Mouse (Mus musculus) heart, embryonic 14.5 days (tissue): ENCODE measurements around the gene Nr6a1. TPM values are rescaled to one million over a fixed set of nuclear protein-coding genes. Genes with fewer than 3 reads are reported as not detected.
A peak's percentile ranks its signal among the peaks of the same experiment; 100 is the strongest.

Experiments used
- ATAC-seq: fragments of 200-750 bp; cut with Nextera tagmentation; 2 replicates; pipeline ENCODE4 v1.8.0; 2017; ENCODE audit warnings: low read depth, moderate TSS enrichment; ENCODE audit not compliant: insufficient number of reproducible peaks, insufficient read depth, low FRiP score
- H3K27ac ChIP-seq, 2 experiments: fragments of 200-500 bp in 1 of 2; fragments of 300-500 bp in 1 of 2; sonication (generic) in 1 of 2; replicated peaks in 1 of 2; 2 replicates each; pipeline ENCODE4 v1.5.1; 2012 to 2014; ENCODE audit warnings: low read depth in 2 of 2, low read length in 2 of 2, control low read depth in 1 of 2, mild to moderate bottlenecking in 1 of 2, mixed read lengths in 1 of 2; ENCODE audit not compliant: control insufficient read depth in 1 of 2, insufficient read depth in 1 of 2
- H3K27me3 ChIP-seq: fragments of 300-500 bp; sonication (generic); 2 replicates; pipeline ENCODE4 v1.6.1; 2014; ENCODE audit warnings: mild to moderate bottlenecking, low read length, control low read depth; ENCODE audit not compliant: control insufficient read depth, insufficient read depth
- H3K36me3 ChIP-seq: fragments of 300-500 bp; sonication (generic); 2 replicates; pipeline ENCODE4 v1.6.1; 2014; ENCODE audit warnings: mild to moderate bottlenecking, control low read depth, low read length, mixed read lengths; ENCODE audit not compliant: control insufficient read depth, insufficient read depth
- H3K4me1 ChIP-seq, 2 experiments: fragments of 200-500 bp in 1 of 2; fragments of 300-500 bp in 1 of 2; sonication (generic) in 1 of 2; 2 replicates each; pipeline ENCODE4 v1.6.1; 2012 to 2014; ENCODE audit warnings: low read length in 2 of 2, control low read depth in 1 of 2, mixed read lengths in 1 of 2; ENCODE audit not compliant: control insufficient read depth in 2 of 2, insufficient read depth in 2 of 2
- H3K4me2 ChIP-seq: fragments of 300-500 bp; sonication (generic); 2 replicates; pipeline ENCODE4 v1.6.1; 2014; ENCODE audit warnings: mild to moderate bottlenecking, low read length
- H3K4me3 ChIP-seq, 2 experiments: fragments of 200-500 bp in 1 of 2; fragments of 300-500 bp in 1 of 2; sonication (generic) in 1 of 2; 2 replicates each; pipeline ENCODE4 v1.5.1; 2012 to 2014; ENCODE audit warnings: low read length in 2 of 2, mild to moderate bottlenecking in 2 of 2, control low read depth in 1 of 2, low read depth in 1 of 2, moderate library complexity in 1 of 2; ENCODE audit not compliant: control insufficient read depth in 1 of 2, insufficient read depth in 1 of 2
- H3K9ac ChIP-seq: fragments of 300-500 bp; sonication (generic); 2 replicates; pipeline ENCODE4 v1.6.1; 2014; ENCODE audit warnings: mild to moderate bottlenecking, low read length
- H3K9me3 ChIP-seq: fragments of 300-500 bp; sonication (generic); 2 replicates; pipeline ENCODE4 v1.6.1; 2016; ENCODE audit warnings: low read length, control low read depth; ENCODE audit not compliant: control insufficient read depth
- WGBS: fragments of 180-500 bp; shearing (Covaris S2); extraction: QIAGEN DNeasy Blood & Tissue Kit; methylation state at CpG from one replicate; pipeline ENCODE4 v1.1.7; 2014; 5-methylcytosine and 5-hydroxymethylcytosine counted together
- polyA plus RNA-seq: library from polyadenylated mRNA; unstranded; fragments of >200 nt; fragmentation: Nextera tagmentation; extraction: Ambion mirVana; gene quantifications from 2 replicates; pipeline ENCODE4 v1.2.1, GENCODE M21; 2014

Nr6a1 gene
- polyA plus RNA-seq, 1 experiment from 2014 or later: 0.78 TPM

- Histone ChIP-seq H3K9ac (no peak overlapping the region), H3K4me1 (peaks cover 7 to 12% of the 10 kb centered on the region in 2 experiments), H3K27ac (no peak overlapping the region), H3K9me3 (no peaks in the 10 kb centered on the region), H3K4me3 (no peak overlapping the region), H3K27me3 (no peaks in the 10 kb centered on the region), H3K4me2 (no peak overlapping the region), H3K36me3 (no peaks in the 10 kb centered on the region)
- 51% methylated on average over 4 of the region's 4 CpGs for WGBS
- no peak for ATAC-seq
Measured at GRCm38 (mm10) chr2:38722076-38722475, 205.4 kb downstream of the Nr6a1 start.

- 79% methylated on average over 2 of the region's 2 CpGs for WGBS
- no peaks in the 10 kb centered on the region for H3K36me3 ChIP-seq
Measured at GRCm38 (mm10) chr2:38720661-38721060, 206.8 kb downstream of the Nr6a1 start.

GRCm38 (mm10) chr2:38719354-38719753, 208.1 kb downstream of the Nr6a1 start:
- H3K9ac ChIP-seq: no peak overlapping the region
- no peaks in the 10 kb centered on the region for H3K9me3 ChIP-seq
- no peaks in the 10 kb centered on the region for H3K36me3 ChIP-seq
- H3K4me3 ChIP-seq: no peak overlapping the region
- H3K27me3 ChIP-seq: peaks cover 9% of the 10 kb centered on the region
- peaks cover 7 to 11% of the 10 kb centered on the region in 2 experiments for H3K4me1 ChIP-seq
- H3K4me2 ChIP-seq: no peak overlapping the region
- 42% methylated on average over 6 of the region's 6 CpGs for WGBS
- H3K27ac ChIP-seq: no peak overlapping the region
- no peak for ATAC-seq

More at GRCm38 (mm10) chr2:38720661-38721060, 206.8 kb downstream of the Nr6a1 start:
- Histone ChIP-seq H3K9me3 (no peaks in the 10 kb centered on the region), H3K9ac (no peak overlapping the region), H3K4me1 (peaks cover 7 to 12% of the 10 kb centered on the region in 2 experiments), H3K27ac (no peak overlapping the region), H3K4me3 (no peak overlapping the region), H3K4me2 (no peak overlapping the region), H3K27me3 (no peaks in the 10 kb centered on the region)
- no peak for ATAC-seq

- no peak for ATAC-seq
- Histone ChIP-seq H3K4me2 (no peak overlapping the region), H3K9ac (no peak overlapping the region), H3K27ac (no peak overlapping the region), H3K9me3 (no peaks in the 10 kb centered on the region), H3K4me1 (peaks cover 5 to 11% of the 10 kb centered on the region in 2 experiments), H3K27me3 (peaks cover 15% of the 10 kb centered on the region), H3K4me3 (no peak overlapping the region), H3K36me3 (no peaks in the 10 kb centered on the region)
- 46% methylated on average over 7 of the region's 8 CpGs for WGBS
Measured at GRCm38 (mm10) chr2:38718676-38719075, 208.8 kb downstream of the Nr6a1 start.

GRCm38 (mm10) chr2:38717436-38717835, 210.1 kb downstream of the Nr6a1 start:
- Histone ChIP-seq H3K36me3 (no peaks in the 10 kb centered on the region), H3K9ac (no peak overlapping the region), H3K27ac (no peak overlapping the region), H3K4me3 (no peak overlapping the region), H3K4me1 (peaks cover 5 to 11% of the 10 kb centered on the region in 2 experiments), H3K9me3 (no peaks in the 10 kb centered on the region), H3K27me3 (peaks cover 28% of the 10 kb centered on the region), H3K4me2 (no peak overlapping the region)
- ATAC-seq: no peak
- WGBS: 69% methylated on average over 2 of the region's 2 CpGs

- Histone ChIP-seq H3K36me3 (no peaks in the 10 kb centered on the region), H3K4me1 (peaks cover 5 to 29% of the 10 kb centered on the region in 2 experiments), H3K4me3 (no peak within 1 kb of the TSS), H3K9ac (no peak within 1 kb of the TSS), H3K27ac (no peak within 1 kb of the TSS), H3K9me3 (no peaks in the 10 kb centered on the region), H3K4me2 (no peak within 1 kb of the TSS), H3K27me3 (peaks cover 58% of the 10 kb centered on the region)
- no peak for ATAC-seq
- 80% methylated on average over 13 of the region's 13 CpGs for WGBS
Measured at GRCm38 (mm10) chr2:38714324-38714723, 213.2 kb downstream of the Nr6a1 start, which contains the start of gene Nr5a1. Gene Nr5a1, minus strand, starts transcription at chr2:38714542.

- H3K9me3 ChIP-seq: no peaks in the 10 kb centered on the region
- WGBS: 74% methylated on average over 3 of the region's 3 CpGs
- ATAC-seq: no peak
- no peak overlapping the region for H3K4me3 ChIP-seq
- H3K27me3 ChIP-seq: peaks cover 65% of the 10 kb centered on the region
- no peak overlapping the region for H3K4me2 ChIP-seq
- H3K27ac ChIP-seq: no peak overlapping the region
- H3K36me3 ChIP-seq: no peaks in the 10 kb centered on the region
- no peak overlapping the region for H3K9ac ChIP-seq
- H3K4me1 ChIP-seq: peaks cover 2 to 23% of the 10 kb centered on the region in 2 experiments; a peak in 3 of 4 replicates
Measured at GRCm38 (mm10) chr2:38713596-38713995, 213.9 kb downstream of the Nr6a1 start.

GRCm38 (mm10) chr2:38712769-38713125, 214.7 kb downstream of the Nr6a1 start:
- no peaks in the 10 kb centered on the region for H3K36me3 ChIP-seq
- ATAC-seq: no peak
- H3K9me3 ChIP-seq: no peaks in the 10 kb centered on the region
- peaks cover 74% of the 10 kb centered on the region for H3K27me3 ChIP-seq
- H3K27ac ChIP-seq: no peak overlapping the region
- H3K9ac ChIP-seq: no peak overlapping the region
- no peak overlapping the region for H3K4me2 ChIP-seq
- H3K4me3 ChIP-seq: 0 out of 4 replicates have a peak overlapping the region, but pooled peaks of 1 of the 2 experiments have one; percentile 36
- WGBS: 34% methylated on average over 10 of the region's 11 CpGs
- peaks cover 2 to 22% of the 10 kb centered on the region in 2 experiments; a peak in 3 of 4 replicates for H3K4me1 ChIP-seq
